Mouse (Mus musculus) gastrocnemius, adult 18-20 months (tissue): ENCODE measurements around the gene P4ha2. TPM values are rescaled to one million over a fixed set of nuclear protein-coding genes. Genes with fewer than 3 reads are reported as not detected.

Experiments
- DNase-seq: peaks from one replicate; pipeline ENCODE4 v3.0.0; 2021; ENCODE audit warnings: low spot score
- total RNA-seq, 2 experiments: library from RNA; stranded (reverse); gene quantifications; 2 replicates each; pipeline ENCODE4 v1.2.3; 2021

The P4ha2 gene
- total RNA-seq, 2 experiments from 2014 or later: 31.9 to 38.1 TPM

- peak; percentile 41 for DNase-seq
Measured at GRCm38 (mm10) chr11:54106676-54107075, 6.8 kb downstream of the P4ha2 start.

GRCm38 (mm10) chr11:54107239-54107638 is 7.3 kb downstream of the P4ha2 start:
- peak; percentile 43 for DNase-seq

GRCm38 (mm10) chr11:54108131-54108530 is 8.2 kb downstream of the P4ha2 start:
- no peak for DNase-seq

DNA sequence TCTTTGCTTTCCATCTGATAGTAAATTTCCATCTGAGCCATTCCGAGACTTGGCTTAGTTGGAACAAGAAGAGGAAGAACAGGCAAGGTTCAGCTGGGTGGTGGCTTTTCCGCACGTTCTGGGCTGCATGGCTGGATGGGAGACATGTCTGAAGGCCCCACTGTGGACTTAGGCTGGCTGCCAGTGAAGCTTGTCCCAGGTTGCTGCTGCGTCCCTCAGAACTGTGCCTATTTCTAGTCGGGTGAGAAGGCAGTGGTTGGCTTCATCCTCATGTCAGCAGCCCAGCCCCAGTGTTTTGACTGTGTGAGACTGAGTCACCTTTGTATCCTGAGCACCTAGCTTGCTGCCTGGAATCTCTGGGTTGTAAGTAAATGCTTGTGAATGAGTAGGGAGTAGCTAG is 9.0 kb downstream of the P4ha2 start:
- peak; percentile 36 for DNase-seq

GRCm38 (mm10) chr11:54111291-54111690 is 11.4 kb downstream of the P4ha2 start:
- DNase-seq: no peak

DNA sequence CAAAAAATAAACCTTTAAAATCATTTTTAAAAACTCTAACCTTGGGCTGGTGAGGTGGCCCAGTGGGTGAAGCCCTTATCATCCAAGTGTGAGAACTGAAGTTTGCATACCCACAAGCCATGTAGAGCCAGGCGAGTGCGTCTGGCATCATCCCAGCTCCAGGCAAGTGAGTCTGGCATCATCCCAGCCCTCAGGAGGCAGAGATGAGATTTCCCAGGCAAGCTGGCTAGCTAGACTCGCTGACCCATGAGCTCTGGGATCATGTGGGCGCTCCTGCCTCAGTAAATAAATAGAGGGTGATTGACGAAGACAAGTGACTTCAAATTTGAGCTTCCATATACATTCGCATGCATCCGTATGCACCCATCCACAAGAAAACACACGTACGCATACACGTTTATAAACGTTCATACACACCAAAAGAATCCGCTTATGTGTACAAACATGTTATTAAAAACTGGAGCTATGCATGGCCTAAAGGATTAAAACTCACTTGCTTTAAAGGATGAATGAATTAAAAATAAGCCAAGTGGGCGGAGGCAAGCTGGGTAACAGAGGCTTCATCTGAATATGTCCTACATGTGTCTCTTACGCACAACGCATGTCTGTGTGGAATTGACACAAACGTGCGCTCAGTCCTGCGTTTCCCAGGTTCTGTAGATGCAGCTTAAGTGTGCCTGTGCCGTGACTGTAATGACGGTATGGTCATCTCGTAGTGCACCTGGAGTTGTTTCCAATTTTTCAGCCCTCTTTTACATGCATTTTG is 12.3 kb downstream of the P4ha2 start:
- DNase-seq: peak; percentile 75

DNA sequence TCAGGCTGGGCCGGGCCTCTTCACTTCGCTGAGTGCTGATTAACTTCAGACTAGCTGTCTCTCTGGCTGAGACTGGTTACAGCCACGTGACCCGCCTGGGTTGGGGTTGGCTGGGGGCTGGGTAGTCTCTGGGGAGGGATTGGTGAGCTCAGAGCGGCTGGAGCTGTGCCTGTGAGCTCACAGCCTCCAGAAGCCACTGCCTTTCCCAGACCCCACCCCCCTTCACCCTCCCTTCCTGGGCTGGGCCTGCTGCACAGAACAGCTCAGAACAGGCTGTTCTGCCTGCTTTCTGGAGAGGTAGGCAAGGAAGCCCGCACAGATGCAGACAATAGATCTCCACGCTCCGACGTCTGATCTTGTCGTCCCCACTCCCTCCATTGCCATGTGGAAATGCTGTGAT is 13.0 kb downstream of the P4ha2 start:
- DNase-seq: peak; percentile 98

DNA sequence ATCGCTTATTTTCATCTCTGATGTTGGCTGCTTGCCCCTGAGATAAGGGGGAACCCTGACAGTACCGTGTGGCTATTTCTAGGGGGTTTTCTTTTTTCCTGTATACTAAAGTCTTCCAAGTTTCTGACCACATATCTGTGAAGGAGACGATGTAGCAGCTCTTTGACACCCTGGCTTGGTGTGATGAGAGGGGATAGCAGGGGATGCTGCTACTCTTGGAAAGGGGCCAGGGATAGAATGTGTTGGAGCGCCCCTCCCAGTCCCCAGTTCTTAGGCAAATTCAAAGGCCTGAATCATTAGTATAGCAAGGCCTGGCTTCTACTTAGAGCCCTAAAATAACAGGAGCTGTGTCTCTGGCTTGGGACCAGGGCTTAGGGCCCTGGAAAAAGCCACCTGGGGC is 13.5 kb downstream of the P4ha2 start:
- DNase-seq: peak; percentile 45

- peak; percentile 36 for DNase-seq
Measured at GRCm38 (mm10) chr11:54114746-54115145, 14.9 kb downstream of the P4ha2 start.

DNA sequence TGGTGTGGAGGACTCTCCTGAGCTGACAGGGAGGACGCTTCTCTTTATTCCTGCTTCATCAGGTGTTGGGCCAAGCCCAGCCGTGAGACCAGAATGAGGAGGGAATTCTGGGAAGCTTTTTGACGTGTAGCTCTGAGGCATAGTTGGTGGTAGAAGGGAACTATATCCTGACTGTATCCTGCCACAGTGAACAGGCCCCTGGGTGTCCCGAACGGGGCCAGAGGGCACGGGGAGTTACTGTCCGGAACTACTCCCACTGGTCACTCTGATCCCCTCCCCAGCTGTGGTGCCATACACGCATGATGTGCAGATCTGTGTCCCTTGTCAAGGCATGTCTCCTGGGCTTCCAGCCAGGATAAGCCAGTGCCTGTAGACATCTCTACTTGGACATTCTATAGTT is 15.4 kb downstream of the P4ha2 start:
- no peak for DNase-seq

DNA sequence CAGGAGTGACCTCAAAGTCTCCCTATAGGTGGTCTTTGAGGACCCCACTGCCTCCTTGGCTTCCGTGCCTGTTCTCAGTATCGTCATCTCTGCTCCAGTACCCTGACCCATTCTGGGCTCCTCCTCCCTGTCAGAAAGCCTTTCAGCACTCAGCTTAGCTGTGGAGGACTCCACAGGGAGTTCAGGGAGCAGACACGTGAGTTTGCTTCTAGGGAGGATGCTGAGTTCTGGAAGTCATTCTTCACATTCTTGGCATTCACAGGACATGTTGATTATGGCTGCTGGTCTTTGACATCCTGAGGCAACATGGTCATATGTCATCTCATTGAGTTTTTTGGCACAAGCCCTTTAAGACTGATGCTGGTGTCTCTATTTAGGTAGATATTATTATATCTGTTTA is 16.0 kb downstream of the P4ha2 start:
- no peak for DNase-seq

DNA sequence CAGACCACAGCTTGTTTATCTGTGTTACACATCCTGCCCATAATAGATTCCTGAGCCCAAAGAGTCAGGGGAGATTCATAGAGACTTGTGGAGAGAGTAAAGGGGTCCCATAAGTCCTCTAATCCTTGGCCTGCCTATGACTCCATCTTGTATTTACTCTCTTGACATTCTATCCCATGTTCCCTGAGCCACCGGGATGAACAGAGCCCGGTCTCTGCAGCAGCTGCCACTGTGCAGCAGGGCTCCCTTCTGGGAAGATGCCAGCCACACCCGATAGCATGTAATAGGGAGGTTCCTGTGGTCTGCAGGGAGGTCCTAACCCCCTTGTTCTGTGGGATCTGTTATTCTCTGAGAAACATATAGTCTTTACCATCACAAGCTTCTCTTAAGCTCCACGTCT is 16.5 kb downstream of the P4ha2 start:
- DNase-seq: no peak

GRCm38 (mm10) chr11:54117096-54117495 is 17.2 kb downstream of the P4ha2 start:
- no peak for DNase-seq

GRCm38 (mm10) chr11:54119126-54119525 is 19.2 kb downstream of the P4ha2 start:
- no peak for DNase-seq

GRCm38 (mm10) chr11:54119740-54120360 is 20.0 kb downstream of the P4ha2 start:
- DNase-seq: no peak

DNA sequence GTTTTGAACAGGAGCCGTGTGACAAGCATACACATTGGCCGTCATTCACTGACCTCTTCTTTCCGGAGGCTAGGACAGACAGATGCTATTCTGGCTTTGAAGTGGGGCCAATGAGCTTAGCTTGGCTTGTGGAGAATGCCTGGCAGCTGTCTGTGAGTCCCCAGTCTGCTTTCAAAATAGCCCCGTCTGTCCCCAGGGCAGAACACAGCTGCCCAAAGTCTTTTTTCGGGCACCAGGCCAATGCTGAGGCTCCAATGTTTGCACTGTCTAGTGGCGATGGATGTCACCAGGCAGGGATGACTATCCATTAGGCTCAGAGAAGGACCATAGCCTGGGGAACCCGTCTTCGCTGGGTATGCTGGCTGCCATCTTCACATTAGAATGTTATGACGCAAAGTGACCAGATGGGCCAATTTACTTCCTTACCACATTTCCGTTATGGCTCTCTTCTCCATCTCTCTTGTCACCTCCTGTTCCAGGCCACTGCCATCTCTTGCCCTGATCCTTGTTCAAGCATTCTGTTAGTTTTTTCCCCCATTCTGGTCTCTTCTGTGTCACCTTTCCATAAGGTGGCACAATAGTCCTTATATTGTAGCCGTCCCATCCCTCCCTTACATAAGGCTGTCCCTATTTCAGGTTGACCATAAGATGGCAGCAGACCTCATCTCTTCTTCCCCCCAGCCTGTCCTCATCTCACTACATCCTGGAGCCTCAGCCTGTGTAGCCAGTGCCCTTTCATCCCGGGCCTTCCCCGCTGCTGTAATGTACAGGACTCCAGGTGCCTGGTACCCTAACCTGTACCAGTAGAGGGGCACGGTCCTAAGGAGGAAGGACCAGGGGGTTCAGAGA is 22.7 kb downstream of the P4ha2 start:
- DNase-seq: peak; percentile 93

DNA sequence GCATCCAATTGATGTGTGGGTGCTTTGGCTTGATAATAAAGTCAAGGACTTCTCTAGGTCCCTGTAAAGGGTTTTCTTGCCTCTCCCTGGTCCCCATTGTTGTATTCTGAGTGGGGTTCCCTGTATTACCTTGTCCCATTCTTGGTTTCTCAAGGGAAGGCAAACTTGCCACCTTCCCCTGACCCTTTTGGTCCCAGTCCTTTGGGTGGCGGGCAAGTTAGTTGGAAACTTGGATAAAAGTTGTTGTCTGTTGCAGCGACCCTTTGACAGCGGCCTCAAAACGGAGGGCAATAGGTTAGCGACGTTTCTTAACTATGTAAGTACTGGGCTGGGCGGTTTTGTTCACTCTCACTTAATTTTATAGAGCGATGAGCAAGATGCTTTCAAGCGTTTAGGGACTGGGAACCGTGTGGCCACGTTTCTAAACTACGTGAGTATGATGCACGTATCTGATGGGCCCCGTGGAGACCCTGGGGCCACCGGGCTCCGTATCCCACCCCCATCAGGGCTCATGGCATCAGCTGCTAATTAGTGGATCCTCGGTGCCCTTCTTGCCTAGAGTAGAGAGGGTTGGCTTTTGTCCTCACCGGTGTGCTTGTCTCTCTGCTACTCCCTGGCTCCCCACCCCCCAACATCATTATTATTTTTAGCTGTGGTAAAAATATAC is 26.2 kb downstream of the P4ha2 start:
- no peak for DNase-seq

DNA sequence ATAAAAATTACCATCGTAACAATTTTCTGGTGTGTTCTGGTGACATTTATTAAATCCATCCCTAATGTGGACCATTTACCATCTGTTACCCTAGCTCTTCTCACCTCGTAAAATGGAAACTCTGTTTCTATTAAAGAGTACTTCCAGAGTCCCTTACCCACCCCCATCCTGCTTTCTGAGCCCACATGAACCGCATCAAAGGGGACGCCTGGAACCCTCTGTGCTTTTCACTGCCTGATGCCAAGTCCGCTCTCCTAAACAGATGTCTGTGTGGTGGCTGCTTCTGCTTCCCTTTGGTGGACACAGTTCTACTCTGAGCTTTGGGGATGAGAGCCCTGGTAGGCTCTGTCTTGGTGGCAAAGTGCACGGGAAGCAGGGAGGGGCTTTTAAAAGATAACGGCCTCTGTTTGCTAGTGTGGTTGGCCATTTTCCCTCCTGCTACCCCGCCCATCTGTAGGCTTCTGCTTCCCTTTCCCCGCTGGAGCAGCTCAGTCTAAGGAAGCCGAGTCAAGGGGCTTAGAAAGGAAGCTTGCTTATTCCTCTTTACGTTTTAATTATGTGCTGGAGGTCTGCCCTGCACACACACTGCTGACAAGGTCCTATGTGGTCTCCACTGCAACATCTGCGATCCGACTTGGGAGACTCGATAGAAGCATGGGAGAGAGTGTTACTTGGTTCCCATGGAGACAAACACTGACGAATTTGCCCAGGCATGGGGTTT is 26.9 kb downstream of the P4ha2 start:
- no peak for DNase-seq

DNA sequence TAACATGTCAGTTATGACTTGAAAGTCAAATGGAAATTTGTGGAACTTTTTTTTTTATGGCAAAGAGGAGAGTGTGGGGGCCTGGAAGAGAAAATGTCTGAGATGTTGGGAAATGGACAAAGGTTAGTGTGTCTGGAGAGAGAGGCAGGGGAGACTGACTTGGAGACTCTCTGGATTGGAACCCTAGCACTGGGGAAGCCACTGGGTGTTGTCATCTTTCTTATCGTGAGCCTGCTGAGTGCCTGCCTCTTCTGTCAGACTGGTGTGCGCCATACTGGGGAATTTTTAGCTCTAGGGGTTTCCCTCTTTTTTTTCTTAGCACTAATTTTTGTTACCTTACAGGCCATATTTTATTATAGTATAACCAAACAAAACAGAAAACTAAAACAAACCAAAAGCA is 27.5 kb downstream of the P4ha2 start:
- DNase-seq: no peak

DNA sequence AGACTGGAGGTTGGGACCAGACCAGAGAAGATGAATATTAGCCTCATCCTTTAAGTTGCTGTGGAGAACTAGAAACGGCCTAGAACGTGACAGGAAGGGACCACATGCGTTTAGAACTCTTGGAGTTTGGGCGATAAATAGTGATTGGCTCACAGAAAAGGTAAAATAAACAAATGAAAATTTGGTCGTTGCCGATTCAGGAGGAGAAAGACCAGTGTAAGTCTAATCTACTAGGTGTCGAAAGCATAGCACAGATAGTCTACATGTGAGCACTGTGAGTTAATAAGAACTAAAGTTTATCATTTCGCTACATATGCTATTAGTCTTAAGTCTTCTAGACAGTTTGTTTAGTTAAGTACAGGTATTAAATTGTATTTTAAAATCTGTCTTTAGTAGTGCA is 30.1 kb downstream of the P4ha2 start:
- no peak for DNase-seq

DNA sequence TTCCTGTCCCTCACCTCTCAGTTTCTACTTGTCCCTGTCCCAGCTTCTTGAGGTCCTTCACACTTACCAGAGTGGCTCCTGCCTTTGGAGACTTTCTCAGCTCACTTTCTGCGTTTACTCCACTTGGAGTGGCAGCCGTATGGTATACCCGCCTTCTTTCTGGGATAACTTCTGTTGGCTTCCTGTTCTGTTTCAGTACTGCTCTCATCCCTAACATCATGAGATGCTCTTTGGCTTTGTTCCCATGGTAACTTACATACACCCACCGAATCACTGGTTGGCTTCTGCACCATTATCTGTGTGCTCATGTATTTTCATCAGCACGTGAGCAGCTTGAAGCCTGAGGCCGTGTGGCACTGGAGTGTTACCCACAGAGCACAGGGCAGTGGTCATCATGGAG is 30.8 kb downstream of the P4ha2 start:
- no peak for DNase-seq
